Mouse (Mus musculus) lung, adult 2 months (tissue): ENCODE measurements at regions not wholly inside any gene's neighbourhood (a gene's known extent, or its start where the extent isn't known, plus 50 kb on each side); places are given as distances from the start of the nearest gene placed in this dataset.

Experiments used
- DNase-seq: peaks from one replicate; pipeline ENCODE4 v3.0.0; 2022
- H3K4me1 ChIP-seq: fragments of 200-500 bp; 2 replicates; pipeline ENCODE4 v1.6.1; 2011; ENCODE audit warnings: low read length; ENCODE audit not compliant: control insufficient read depth, insufficient read depth
- H3K4me3 ChIP-seq: fragments of 200-500 bp; replicated peaks from 2 replicates; pipeline ENCODE3; 2011; ENCODE audit warnings: low read depth, mild to moderate bottlenecking, control low read depth, low read length; ENCODE audit errors: extremely low read depth
- CTCF ChIP-seq: fragments of 200-500 bp; IDR thresholded peaks from 2 replicates; pipeline ENCODE4 v1.5.1; 2011; ENCODE audit warnings: mild to moderate bottlenecking, low read length, control low read depth; ENCODE audit not compliant: insufficient read depth
- POLR2A ChIP-seq: fragments of 200-500 bp; IDR thresholded peaks from 2 replicates; pipeline ENCODE4 v1.6.1; 2011; ENCODE audit warnings: low read depth, mild to moderate bottlenecking, control low read depth, low read length, borderline replicate concordance; ENCODE audit errors: extremely low read depth
- WGBS: fragments of 180-500 bp; shearing (Covaris S2); methylation state at CpG from one replicate; pipeline ENCODE4 v1.1.7; 2018; 5-methylcytosine and 5-hydroxymethylcytosine counted together

GRCm38 (mm10) chr1:98268853-98269252, 152.1 kb upstream of the Slco6d1 start:
- H3K4me1 ChIP-seq = no peaks in the 10 kb centered on the region
- TF ChIP-seq CTCF = no peak
- H3K4me3 ChIP-seq = no peak overlapping the region
- no peak for DNase-seq
- WGBS = 63% methylated on average over 2 of the region's 2 CpGs

GRCm38 (mm10) chr1:98270212-98270611, 150.7 kb upstream of the Slco6d1 start:
- WGBS = 49% methylated on average over 1 of the region's 1 CpGs
- Histone ChIP-seq H3K4me1 (no peaks in the 10 kb centered on the region), H3K4me3 (no peak overlapping the region)
- DNase-seq = no peak
- TF ChIP-seq CTCF (no peak), POLR2A (no peak)

DNA sequence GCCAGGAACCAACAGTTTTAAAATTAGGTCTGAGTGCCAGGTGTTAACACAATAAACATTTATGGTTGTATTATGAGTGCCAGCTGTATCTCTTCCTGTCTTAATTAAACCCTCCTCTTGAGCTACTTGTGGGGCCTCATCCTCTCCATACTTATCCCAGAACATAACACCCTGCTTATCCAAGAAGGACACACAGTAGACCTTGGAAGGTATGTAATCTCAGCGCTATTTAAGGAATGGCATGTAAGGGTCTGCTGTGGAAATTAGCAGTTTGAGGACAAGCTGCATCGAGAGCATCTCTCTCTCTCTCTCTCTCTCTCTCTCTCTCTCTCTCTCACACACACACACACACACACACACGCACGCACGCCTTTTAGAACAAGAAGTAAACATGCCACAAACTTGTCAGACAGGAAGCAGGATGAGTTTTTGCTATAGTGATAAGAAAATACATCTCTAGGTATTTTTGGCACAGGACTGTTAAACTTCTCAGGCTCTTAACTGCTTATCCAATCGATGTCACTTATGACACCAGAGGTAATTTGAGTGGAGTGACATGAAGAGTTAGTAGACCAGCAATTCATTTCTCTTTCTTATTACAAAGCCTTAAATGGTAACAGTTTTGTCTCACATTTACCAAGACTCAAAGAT, 146.8 kb upstream of the Slco6d1 start:
- DNase-seq = no peak
- 41% methylated on average over 6 of the region's 6 CpGs for WGBS
- Histone ChIP-seq H3K4me1 (no peaks in the 10 kb centered on the region), H3K4me3 (no peak overlapping the region)
- TF ChIP-seq POLR2A (no peak), CTCF (no peak)

DNA sequence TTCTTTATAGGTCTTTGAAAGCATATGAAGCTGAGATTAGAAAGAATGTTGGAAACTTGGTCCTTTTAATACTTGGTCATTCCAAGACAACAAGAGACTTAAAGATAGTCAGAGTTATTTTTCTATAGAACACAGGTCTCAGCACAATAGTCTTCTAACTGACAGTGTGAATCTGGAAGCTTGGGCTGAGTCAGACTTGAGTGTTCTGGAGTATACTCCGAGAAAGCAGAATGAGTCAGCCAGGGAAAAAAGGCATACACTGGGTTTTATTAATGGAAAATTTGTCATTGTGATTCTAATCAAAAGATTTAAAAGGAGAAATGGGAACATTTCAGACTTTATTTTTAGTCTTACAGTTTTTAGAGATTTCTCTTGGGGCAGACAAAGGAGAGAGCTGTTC, 145.4 kb upstream of the Slco6d1 start:
- no peak for TF ChIP-seq POLR2A
- TF ChIP-seq CTCF = no peak
- Histone ChIP-seq H3K4me1 (no peaks in the 10 kb centered on the region), H3K4me3 (no peak overlapping the region)
- DNase-seq = no peak
- WGBS = 50% methylated on average over 1 of the region's 1 CpGs

- WGBS = 43% methylated on average over 2 of the region's 2 CpGs
- TF ChIP-seq CTCF (no peak), POLR2A (no peak)
- no peak overlapping the region for H3K4me3 ChIP-seq
- no peaks in the 10 kb centered on the region for H3K4me1 ChIP-seq
- no peak for DNase-seq
Observed at GRCm38 (mm10) chr1:98279446-98280048, 141.4 kb upstream of the Slco6d1 start.

DNA sequence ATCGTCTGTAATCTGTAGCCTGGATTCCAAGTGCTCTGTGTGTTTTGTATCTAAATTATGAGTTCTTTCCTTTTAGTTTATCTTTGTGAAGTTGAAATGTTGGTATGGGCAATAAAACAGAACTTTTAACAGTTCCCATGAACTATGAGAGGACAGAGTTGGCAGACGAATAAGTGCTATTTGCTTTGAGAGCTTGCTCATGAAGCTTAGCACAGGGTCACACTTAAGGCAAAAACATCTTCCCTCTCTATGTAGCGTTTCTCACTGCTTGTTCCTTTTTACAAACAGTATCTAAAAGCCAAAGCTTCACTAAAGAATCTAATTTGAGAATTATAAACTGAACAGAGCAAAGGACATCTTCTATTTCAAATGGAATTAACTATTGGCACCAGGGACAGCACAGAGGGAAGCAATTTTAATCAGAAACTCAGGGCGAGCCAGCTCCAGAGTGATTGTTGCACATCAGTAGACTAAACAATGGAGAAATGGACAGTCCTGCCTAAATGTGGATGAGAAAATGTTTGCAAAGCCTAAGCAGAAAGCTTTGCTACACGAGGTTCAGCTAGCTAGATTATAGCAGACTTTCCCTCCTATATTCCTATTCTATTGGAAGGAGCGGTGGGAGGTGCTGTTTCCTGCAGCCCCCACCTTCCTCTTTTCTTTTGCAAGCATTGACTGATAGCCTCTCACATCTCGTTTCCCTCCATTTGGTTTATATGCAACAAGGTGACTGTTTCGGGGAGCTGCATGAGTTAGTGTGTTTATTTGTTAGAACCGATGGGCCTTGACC, 140.5 kb upstream of the Slco6d1 start:
- TF ChIP-seq CTCF (no peak), POLR2A (no peak)

GRCm38 (mm10) chr1:98281053-98281770, 139.7 kb upstream of the Slco6d1 start:
- no peaks in the 10 kb centered on the region for H3K4me1 ChIP-seq
- DNase-seq = no peak
- TF ChIP-seq CTCF (no peak), POLR2A (no peak)
- H3K4me3 ChIP-seq = no peak overlapping the region
- 69% methylated on average over 2 of the region's 2 CpGs for WGBS

More for the DNA sequence above, 140.5 kb upstream of the Slco6d1 start:
- DNase-seq = no peak
- Histone ChIP-seq H3K4me1 (no peaks in the 10 kb centered on the region), H3K4me3 (no peak overlapping the region)
- 48% methylated on average over 9 of the region's 9 CpGs for WGBS

- H3K4me3 ChIP-seq = no peak overlapping the region
- WGBS = 75% methylated on average over 2 of the region's 2 CpGs
- DNase-seq = no peak
- TF ChIP-seq CTCF (no peak), POLR2A (no peak)
- H3K4me1 ChIP-seq = no peaks in the 10 kb centered on the region
Observed at GRCm38 (mm10) chr1:98281771-98282149, 139.2 kb upstream of the Slco6d1 start.

- DNase-seq = no peak
- WGBS = 75% methylated on average over 2 of the region's 2 CpGs
- TF ChIP-seq POLR2A (no peak), CTCF (no peak)
- Histone ChIP-seq H3K4me1 (no peaks in the 10 kb centered on the region), H3K4me3 (no peak overlapping the region)
Observed at GRCm38 (mm10) chr1:98303166-98303565, 117.8 kb upstream of the Slco6d1 start.
